Mouse (Mus musculus) stomach, embryonic 16.5 days (tissue): ENCODE measurements around the gene Tmem217. TPM values are rescaled to one million over a fixed set of nuclear protein-coding genes. Genes with fewer than 3 reads are reported as not detected.

ENCODE experiments used
- ATAC-seq: fragments of 200-750 bp; cut with Nextera tagmentation; 2 replicates; pipeline ENCODE4 v1.8.0; 2017; ENCODE audit warnings: moderate number of reproducible peaks, moderate TSS enrichment; ENCODE audit not compliant: insufficient read depth, low FRiP score
- H3K27ac ChIP-seq: fragments of 300-500 bp; sonication (generic); 2 replicates; pipeline ENCODE4 v1.5.1; 2014; ENCODE audit warnings: low read length
- H3K27me3 ChIP-seq: fragments of 300-500 bp; sonication (generic); 2 replicates; pipeline ENCODE4 v1.6.1; 2014; ENCODE audit warnings: low read length, control low read depth, mixed read lengths; ENCODE audit not compliant: control insufficient read depth, insufficient read depth
- H3K36me3 ChIP-seq: fragments of 300-500 bp; sonication (generic); 2 replicates; pipeline ENCODE4 v1.6.1; 2014; ENCODE audit warnings: low read length; ENCODE audit not compliant: control insufficient read depth, insufficient read depth
- H3K4me1 ChIP-seq: fragments of 300-500 bp; sonication (generic); 2 replicates; pipeline ENCODE4 v1.6.1; 2014; ENCODE audit warnings: low read length, control low read depth, mixed read lengths; ENCODE audit not compliant: control insufficient read depth, insufficient read depth
- H3K4me2 ChIP-seq: fragments of 300-500 bp; sonication (generic); 2 replicates; pipeline ENCODE4 v1.6.1; 2014; ENCODE audit warnings: low read depth, low read length, mixed read lengths
- H3K4me3 ChIP-seq: fragments of 300-500 bp; sonication (generic); replicated peaks from 2 replicates; pipeline ENCODE4 v1.5.1; 2014; ENCODE audit warnings: mild to moderate bottlenecking, low read length
- H3K9ac ChIP-seq: fragments of 300-500 bp; sonication (generic); 2 replicates; pipeline ENCODE4 v1.6.1; 2014; ENCODE audit warnings: low read length
- H3K9me3 ChIP-seq: fragments of 300-500 bp; sonication (generic); replicated peaks from 2 replicates; pipeline ENCODE4 v1.6.1; 2016; ENCODE audit warnings: low read length, control low read depth; ENCODE audit not compliant: control insufficient read depth
- WGBS: fragments of 180-500 bp; shearing (Covaris S2); extraction: QIAGEN DNeasy Blood & Tissue Kit; methylation state at CpG from one replicate; pipeline ENCODE4 v1.1.7; 2014; 5-methylcytosine and 5-hydroxymethylcytosine counted together
- polyA plus RNA-seq: library from polyadenylated mRNA; unstranded; fragments of >200 nt; fragmentation: Nextera tagmentation; extraction: Ambion mirVana; gene quantifications from 2 replicates; pipeline ENCODE4 v1.2.1, GENCODE M21; 2015

Gene Tmem217
- polyA plus RNA-seq, 1 experiment from 2014 or later: 0.61 TPM

DNA sequence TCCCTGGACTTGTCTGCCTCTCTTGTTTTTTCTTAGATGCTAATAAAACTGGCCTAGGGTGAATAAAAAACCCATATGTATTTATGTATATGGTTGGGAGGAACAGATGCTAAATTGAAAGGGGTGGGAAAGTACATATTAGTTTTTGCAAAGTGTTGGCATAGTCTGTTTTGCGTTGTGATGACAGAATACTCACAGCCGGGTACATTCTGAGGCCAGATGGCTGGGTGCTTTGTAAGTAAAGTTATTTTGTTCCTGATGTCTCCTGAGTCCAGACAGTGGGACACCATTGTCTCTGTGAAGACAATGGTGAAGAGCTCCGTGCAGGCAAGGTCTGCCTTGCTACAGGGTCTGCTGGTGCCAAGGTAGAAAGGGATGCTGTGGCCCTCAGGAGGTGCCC is 32.6 kb upstream of the Tmem217 start:
- Histone ChIP-seq H3K27ac (no peak overlapping the region), H3K9me3 (no peaks in the 10 kb centered on the region), H3K27me3 (no peaks in the 10 kb centered on the region), H3K9ac (no peak overlapping the region), H3K4me3 (no peak overlapping the region), H3K4me2 (no peak overlapping the region), H3K4me1 (peaks cover 3% of the 10 kb centered on the region; the same call in 1 of the 2 replicates), H3K36me3 (no peaks in the 10 kb centered on the region)
- WGBS: 83% methylated on average over 3 of the region's 3 CpGs
- no peak for ATAC-seq

GRCm38 (mm10) chr17:29584306-29584705 is 32.1 kb upstream of the Tmem217 start:
- 52% methylated on average over 5 of the region's 5 CpGs for WGBS
- Histone ChIP-seq H3K4me1 (peaks cover 3% of the 10 kb centered on the region; the same call in 1 of the 2 replicates), H3K27me3 (no peaks in the 10 kb centered on the region), H3K9me3 (no peaks in the 10 kb centered on the region), H3K9ac (no peak overlapping the region), H3K4me2 (no peak overlapping the region), H3K4me3 (no peak overlapping the region), H3K36me3 (no peaks in the 10 kb centered on the region), H3K27ac (no peak overlapping the region)
- ATAC-seq: no peak

DNA sequence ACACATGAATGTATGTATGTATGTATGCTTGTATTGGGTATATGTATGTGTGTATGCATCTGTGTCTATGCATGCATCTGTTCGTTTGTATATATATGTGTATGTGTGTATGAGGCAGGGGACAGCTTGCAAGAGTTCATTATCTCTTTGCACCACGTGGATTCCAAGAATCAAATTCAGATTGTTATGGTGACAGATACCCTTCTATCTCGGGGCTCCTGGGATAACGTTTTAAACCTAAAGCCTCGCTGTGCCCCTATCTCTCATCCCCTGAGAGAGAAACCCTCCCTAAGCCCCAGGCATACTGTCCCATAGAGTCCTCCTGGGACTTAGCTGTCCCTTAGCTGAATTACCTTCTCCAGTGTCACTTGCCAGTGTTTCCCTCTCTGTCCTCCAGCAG is 31.4 kb upstream of the Tmem217 start:
- Histone ChIP-seq H3K9me3 (no peaks in the 10 kb centered on the region), H3K27me3 (no peaks in the 10 kb centered on the region), H3K4me1 (no peaks in the 10 kb centered on the region), H3K4me2 (no peak overlapping the region), H3K27ac (no peak overlapping the region), H3K9ac (no peak overlapping the region), H3K36me3 (no peaks in the 10 kb centered on the region), H3K4me3 (no peak overlapping the region)
- 75% methylated on average over 5 of the region's 5 CpGs for WGBS
- no peak for ATAC-seq

DNA sequence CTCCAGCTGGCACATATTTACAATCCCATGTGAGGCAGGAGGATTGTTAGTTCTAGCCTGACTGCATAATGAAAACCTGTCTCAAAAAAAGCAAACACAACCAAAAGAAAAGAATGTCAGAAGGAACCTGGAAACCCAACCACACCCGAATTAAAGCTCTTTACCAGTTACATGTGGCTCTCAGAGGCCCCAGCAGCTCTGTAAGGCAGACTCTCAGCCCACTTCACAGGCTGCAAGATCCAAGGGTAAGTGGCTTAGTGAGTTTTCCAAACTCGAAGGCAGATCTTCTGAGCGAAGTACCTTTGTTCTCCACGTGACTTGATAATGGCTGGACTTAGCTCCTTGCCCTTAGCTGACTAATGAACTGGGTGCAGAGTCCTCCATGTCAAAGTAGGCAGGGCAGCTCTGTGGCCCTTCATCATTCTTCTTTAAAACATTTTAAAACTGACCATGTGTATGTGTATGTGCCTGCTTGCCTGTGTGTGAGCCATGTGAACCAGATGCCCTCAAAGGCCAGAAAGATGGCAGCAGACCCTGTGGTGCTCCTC is 27.5 kb upstream of the Tmem217 start:
- Histone ChIP-seq H3K9me3 (no peaks in the 10 kb centered on the region), H3K36me3 (no peaks in the 10 kb centered on the region), H3K27ac (no peak overlapping the region; the same call in 1 of the 2 replicates), H3K4me3 (no peak overlapping the region), H3K4me2 (no peak overlapping the region), H3K4me1 (no peaks in the 10 kb centered on the region), H3K9ac (no peak overlapping the region), H3K27me3 (no peaks in the 10 kb centered on the region)
- WGBS: 69% methylated on average over 4 of the region's 4 CpGs
- peak; percentile 56; the same call in 1 of the 2 replicates for ATAC-seq

DNA sequence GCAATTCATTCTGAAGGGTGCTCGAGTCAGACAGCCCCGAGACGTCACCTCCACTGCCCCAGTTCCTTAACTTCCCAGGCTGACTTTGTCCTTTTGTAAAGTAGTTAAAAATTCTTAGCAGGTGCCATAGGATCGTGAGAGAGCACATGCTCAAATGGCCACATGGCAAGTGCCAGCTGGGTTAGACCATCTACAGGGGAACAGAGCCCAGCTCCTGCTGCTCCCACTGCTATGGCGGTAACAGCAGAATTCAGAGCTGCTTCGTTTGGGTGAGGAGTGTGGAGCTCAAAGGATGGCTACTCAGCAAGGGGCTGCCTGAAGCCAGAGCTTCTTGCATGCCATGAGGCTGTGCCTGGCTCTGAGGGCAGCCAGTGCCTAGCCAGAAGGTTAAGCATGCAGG is 17.6 kb upstream of the Tmem217 start:
- no peaks in the 10 kb centered on the region for H3K9me3 ChIP-seq
- peaks cover 7% of the 10 kb centered on the region; the same call in 1 of the 2 replicates for H3K36me3 ChIP-seq
- H3K9ac ChIP-seq: no peak overlapping the region
- H3K27ac ChIP-seq: no peak overlapping the region
- no peak overlapping the region for H3K4me3 ChIP-seq
- WGBS: 88% methylated on average over 6 of the region's 6 CpGs
- no peak overlapping the region for H3K4me2 ChIP-seq
- H3K4me1 ChIP-seq: no peaks in the 10 kb centered on the region
- no peaks in the 10 kb centered on the region for H3K27me3 ChIP-seq
- no peak for ATAC-seq

- Histone ChIP-seq H3K9ac (no peak overlapping the region), H3K4me3 (no peak overlapping the region), H3K4me1 (no peaks in the 10 kb centered on the region), H3K36me3 (peaks cover 7% of the 10 kb centered on the region; the same call in 1 of the 2 replicates), H3K27me3 (no peaks in the 10 kb centered on the region), H3K27ac (no peak overlapping the region), H3K9me3 (no peaks in the 10 kb centered on the region), H3K4me2 (no peak overlapping the region)
- WGBS: 88% methylated on average over 15 of the region's 15 CpGs
- ATAC-seq: no peak
These were observed 16.2 kb upstream of the Tmem217 start for GRCm38 (mm10) chr17:29568435-29568834.

DNA sequence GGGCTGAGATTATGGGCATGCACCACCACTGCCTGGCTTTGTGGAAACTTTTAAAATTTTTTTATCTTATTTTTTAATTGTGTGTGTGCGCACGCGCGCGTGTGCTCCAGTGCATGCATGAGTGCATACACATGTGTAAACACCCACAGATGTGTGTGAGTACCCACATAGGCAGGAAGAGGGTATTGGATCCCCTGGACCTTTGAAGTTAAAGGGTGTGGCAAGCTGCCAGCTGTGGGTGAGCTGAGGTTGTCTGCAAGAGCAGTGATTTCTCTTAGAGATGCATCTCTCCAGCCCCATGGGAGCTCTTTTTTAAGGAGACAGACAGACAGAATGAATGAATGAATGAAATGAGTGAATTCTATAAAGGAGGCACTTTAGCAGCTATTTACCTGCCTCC is 13.3 kb upstream of the Tmem217 start:
- no peak overlapping the region for H3K27ac ChIP-seq
- no peaks in the 10 kb centered on the region for H3K9me3 ChIP-seq
- 0 out of 2 replicates have a peak, but pooled peaks cover 3% of the 10 kb centered on the region for H3K36me3 ChIP-seq
- ATAC-seq: no peak
- no peak overlapping the region for H3K9ac ChIP-seq
- 98% methylated on average over 5 of the region's 5 CpGs for WGBS
- H3K4me3 ChIP-seq: no peak overlapping the region
- no peaks in the 10 kb centered on the region for H3K27me3 ChIP-seq
- H3K4me1 ChIP-seq: no peaks in the 10 kb centered on the region
- H3K4me2 ChIP-seq: no peak overlapping the region

- 61% methylated on average over 5 of the region's 5 CpGs for WGBS
- H3K9me3 ChIP-seq: no peaks in the 10 kb centered on the region
- no peak overlapping the region for H3K4me2 ChIP-seq
- H3K9ac ChIP-seq: no peak overlapping the region
- peaks cover 10% of the 10 kb centered on the region for H3K4me1 ChIP-seq
- H3K27me3 ChIP-seq: no peaks in the 10 kb centered on the region
- H3K27ac ChIP-seq: no peak overlapping the region
- no peak for ATAC-seq
- H3K36me3 ChIP-seq: no peaks in the 10 kb centered on the region
- no peak overlapping the region for H3K4me3 ChIP-seq
These were observed 6.3 kb upstream of the Tmem217 start for GRCm38 (mm10) chr17:29558476-29558875.

DNA sequence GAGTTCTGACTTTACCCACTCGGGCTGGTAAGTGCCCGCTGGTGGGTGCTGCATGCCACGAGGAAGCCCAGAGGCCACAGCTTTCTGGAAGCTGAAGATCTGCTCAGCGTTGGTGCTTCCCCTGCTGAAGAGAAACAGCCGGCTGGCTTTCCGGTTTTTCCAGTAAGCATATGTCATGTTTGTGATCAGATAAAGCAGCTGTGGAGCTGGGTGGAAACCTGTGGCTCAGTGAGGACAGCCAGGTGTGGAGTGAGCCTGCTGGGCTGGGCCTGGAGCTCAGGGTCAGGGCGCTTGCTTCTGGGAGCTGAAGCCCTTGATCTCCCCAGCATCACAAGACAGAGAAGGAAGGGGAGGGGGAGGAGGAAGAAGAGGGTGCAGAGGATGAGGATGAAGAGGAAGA is 4.7 kb upstream of the Tmem217 start:
- no peaks in the 10 kb centered on the region for H3K9me3 ChIP-seq
- H3K4me1 ChIP-seq: peaks cover 10% of the 10 kb centered on the region
- peak overlapping the region; percentile 83 for H3K27ac ChIP-seq
- no peak overlapping the region for H3K4me2 ChIP-seq
- H3K36me3 ChIP-seq: no peaks in the 10 kb centered on the region
- no peaks in the 10 kb centered on the region for H3K27me3 ChIP-seq
- ATAC-seq: peak; percentile 86
- H3K4me3 ChIP-seq: no peak overlapping the region
- H3K9ac ChIP-seq: peak overlapping the region; percentile 48; the same call in 1 of the 2 replicates
- WGBS: 31% methylated on average over 7 of the region's 7 CpGs
